Mouse (Mus musculus) liver, embryonic 15.5 days (tissue): ENCODE results near the gene Nid2. TPM values are rescaled to one million over a fixed set of nuclear protein-coding genes. Genes with fewer than 3 reads are reported as not detected.

ENCODE experiments used
- ATAC-seq: fragments of 200-750 bp; cut with Nextera tagmentation; 2 replicates; pipeline ENCODE4 v1.8.0; 2017; ENCODE audit warnings: moderate number of reproducible peaks, mild to moderate bottlenecking, moderate library complexity; ENCODE audit not compliant: insufficient read depth
- H3K27ac ChIP-seq: fragments of 300-500 bp; sonication (generic); replicated peaks from 2 replicates; pipeline ENCODE4 v1.5.1; 2015; ENCODE audit warnings: mild to moderate bottlenecking, inconsistent platforms
- H3K27me3 ChIP-seq: fragments of 300-500 bp; sonication (generic); 2 replicates; pipeline ENCODE4 v1.6.1; 2015; ENCODE audit warnings: mild to moderate bottlenecking, inconsistent platforms
- H3K36me3 ChIP-seq: fragments of 300-500 bp; sonication (generic); replicated peaks from 2 replicates; pipeline ENCODE4 v1.6.1; 2015; ENCODE audit warnings: moderate library complexity, mild to moderate bottlenecking, inconsistent platforms
- H3K4me1 ChIP-seq: fragments of 300-500 bp; sonication (generic); replicated peaks from 2 replicates; pipeline ENCODE4 v1.6.1; 2015; ENCODE audit warnings: inconsistent platforms
- H3K4me2 ChIP-seq: fragments of 300-500 bp; sonication (generic); 2 replicates; pipeline ENCODE4 v1.6.1; 2015; ENCODE audit warnings: moderate library complexity, mild to moderate bottlenecking, inconsistent platforms
- H3K4me3 ChIP-seq: fragments of 300-500 bp; sonication (generic); replicated peaks from 2 replicates; pipeline ENCODE4 v1.5.1; 2015; ENCODE audit warnings: mild to moderate bottlenecking, inconsistent platforms
- H3K9ac ChIP-seq: fragments of 300-500 bp; sonication (generic); 2 replicates; pipeline ENCODE4 v1.6.1; 2015; ENCODE audit warnings: moderate library complexity, mild to moderate bottlenecking, inconsistent platforms
- H3K9me3 ChIP-seq: fragments of 300-500 bp; sonication (generic); replicated peaks from 2 replicates; pipeline ENCODE4 v1.6.1; 2016; ENCODE audit warnings: inconsistent platforms
- WGBS: fragments of 180-500 bp; shearing (Covaris S2); methylation state at CpG from one replicate; pipeline ENCODE4 v1.1.7; 2015; ENCODE audit warnings: mixed read lengths; ENCODE audit not compliant: insufficient replicate concordance; 5-methylcytosine and 5-hydroxymethylcytosine counted together
- polyA plus RNA-seq: library from polyadenylated mRNA; unstranded; fragments of >200 nt; fragmentation: Nextera tagmentation; extraction: Ambion mirVana; gene quantifications from 2 replicates; pipeline ENCODE4 v1.2.1, GENCODE M21; 2015

Gene Nid2
- polyA plus RNA-seq, 1 experiment from 2014 or later, result 13.1 TPM

DNA sequence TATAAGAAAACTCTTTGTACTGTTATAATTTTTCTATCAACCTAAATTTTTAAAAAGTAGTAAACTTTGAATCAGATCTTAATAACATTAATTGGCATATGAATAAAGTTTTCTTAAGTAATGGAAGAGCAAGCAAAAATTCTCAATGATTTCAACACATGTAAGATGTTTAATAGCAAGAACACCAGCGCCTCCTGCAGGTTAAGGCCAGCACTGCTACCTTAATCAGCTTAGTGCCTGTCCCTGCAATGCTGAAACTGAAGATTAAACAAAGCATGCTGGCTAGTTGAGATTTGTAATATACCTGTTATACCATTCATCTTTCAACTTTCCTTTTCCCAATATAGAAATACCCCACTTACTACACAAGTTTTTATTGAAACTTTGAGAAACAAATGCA, 66.9 kb downstream of the Nid2 start:
- Histone ChIP-seq H3K9me3 (no peaks in the 10 kb centered on the region), H3K4me1 (peaks cover 5% of the 10 kb centered on the region), H3K4me2 (no peak overlapping the region), H3K36me3 (peaks cover 61% of the 10 kb centered on the region), H3K9ac (no peak overlapping the region), H3K27me3 (no peaks in the 10 kb centered on the region), H3K4me3 (no peak overlapping the region), H3K27ac (no peak overlapping the region)
- no peak for ATAC-seq
- 3% methylated on average over 1 of the region's 1 CpGs for WGBS

DNA sequence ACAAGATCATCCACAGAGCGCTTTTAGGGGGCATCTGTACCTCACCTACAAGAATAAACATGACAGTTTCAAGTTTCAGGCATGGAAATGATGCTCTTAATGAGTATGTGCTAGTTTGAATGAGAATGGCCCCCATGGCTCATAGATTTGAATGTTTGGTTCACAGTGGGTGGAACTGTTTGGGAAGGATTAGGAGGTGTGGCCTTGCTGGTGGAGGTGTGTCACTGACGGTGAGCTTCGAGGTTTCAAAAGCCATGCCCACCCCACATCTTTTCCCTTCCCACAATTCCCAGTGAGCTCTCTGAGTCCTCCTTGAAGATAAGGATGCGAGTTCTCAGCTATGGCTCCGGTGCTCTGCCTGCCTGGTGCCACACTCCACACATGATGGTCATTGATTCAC, 70.6 kb downstream of the Nid2 start:
- Histone ChIP-seq H3K27ac (no peak overlapping the region), H3K36me3 (peaks cover 30% of the 10 kb centered on the region), H3K9me3 (no peaks in the 10 kb centered on the region), H3K4me1 (peaks cover 15% of the 10 kb centered on the region), H3K4me3 (no peak overlapping the region), H3K9ac (no peak overlapping the region), H3K27me3 (no peaks in the 10 kb centered on the region), H3K4me2 (no peak overlapping the region)
- WGBS, result 85% methylated on average over 5 of the region's 5 CpGs
- ATAC-seq, result no peak

DNA sequence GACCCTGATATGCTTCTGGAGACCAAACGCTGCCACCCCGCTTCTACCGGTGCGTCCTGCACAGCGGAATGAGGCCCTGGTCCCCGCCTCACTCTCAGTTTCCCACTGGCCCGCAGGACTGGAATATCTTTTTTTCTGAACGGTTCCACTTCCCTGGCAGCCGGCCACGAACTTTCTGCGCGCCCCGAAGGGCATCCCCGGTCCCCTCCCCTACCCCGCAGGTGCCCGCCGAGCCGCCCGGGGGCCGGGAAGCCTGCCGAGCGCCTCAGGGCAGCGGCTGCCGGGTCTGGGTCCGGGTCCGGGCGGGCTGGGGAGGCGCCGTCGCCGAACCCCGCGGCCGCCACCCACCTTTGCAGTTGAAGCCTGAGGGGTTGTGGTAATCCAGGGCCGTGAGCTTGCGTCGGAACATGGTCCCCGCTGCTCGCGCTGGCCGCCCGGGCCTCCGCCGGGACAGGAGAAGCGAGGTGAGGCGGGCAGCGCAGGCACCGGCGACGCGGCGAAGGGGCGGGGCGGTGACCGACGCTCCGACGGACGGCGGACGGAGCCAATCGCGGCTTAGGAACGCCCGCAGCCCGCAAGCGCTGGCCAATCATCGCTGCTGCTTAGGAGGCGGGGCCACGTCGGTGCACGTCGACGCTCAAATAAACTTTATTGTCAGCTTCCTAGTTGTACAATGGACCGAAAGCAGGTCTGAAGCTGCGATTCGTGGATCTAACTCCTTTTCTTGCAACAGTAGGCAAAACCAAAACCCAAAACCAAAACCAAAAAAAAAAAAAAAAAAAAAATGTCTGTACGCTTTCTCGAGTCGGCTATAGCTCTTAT, 72.5 kb downstream of the Nid2 start, which contains the start of gene Rtraf:
TSS of gene Rtraf (minus strand) at position 504 of the 822 bp plus-strand sequence.
- no peaks in the 10 kb centered on the region for H3K27me3 ChIP-seq
- peak within 1 kb of the TSS; percentile 93 for H3K4me3 ChIP-seq
- H3K4me2 ChIP-seq, result peak within 1 kb of the TSS; percentile 84
- ATAC-seq, result peak; percentile 99
- peaks cover 22% of the 10 kb centered on the region for H3K36me3 ChIP-seq
- H3K27ac ChIP-seq, result peak within 1 kb of the TSS; percentile 72
- H3K4me1 ChIP-seq, result peaks cover 15% of the 10 kb centered on the region
- WGBS, result under 1% methylated on average over 80 of the region's 80 CpGs
- H3K9ac ChIP-seq, result peak within 1 kb of the TSS; percentile 88
- H3K9me3 ChIP-seq, result no peaks in the 10 kb centered on the region

DNA sequence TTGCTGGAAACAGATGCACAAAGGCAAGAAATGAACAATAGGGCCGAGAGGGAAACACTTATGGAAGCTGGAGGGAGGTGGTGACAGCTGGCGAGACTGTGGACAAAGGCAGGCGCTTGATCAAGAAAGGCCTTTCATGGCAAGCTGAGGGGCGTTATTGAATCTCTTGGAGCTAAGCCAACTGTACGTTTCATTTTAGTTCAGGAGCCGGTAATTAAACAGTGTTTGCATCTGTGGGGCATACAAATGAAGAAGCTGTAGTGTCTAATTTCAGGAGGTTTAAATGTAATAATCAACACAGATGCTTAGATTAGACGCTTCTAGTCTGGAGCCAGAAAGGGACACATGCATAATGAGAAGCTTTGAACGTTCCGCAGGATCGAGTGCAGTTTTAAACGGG, 74.4 kb downstream of the Nid2 start:
- no peak overlapping the region for H3K4me3 ChIP-seq
- H3K4me1 ChIP-seq, result peaks cover 15% of the 10 kb centered on the region
- no peak for ATAC-seq
- no peak overlapping the region for H3K4me2 ChIP-seq
- H3K9ac ChIP-seq, result no peak overlapping the region
- peaks cover 12% of the 10 kb centered on the region for H3K36me3 ChIP-seq
- no peaks in the 10 kb centered on the region for H3K27me3 ChIP-seq
- H3K9me3 ChIP-seq, result no peaks in the 10 kb centered on the region
- no peak overlapping the region for H3K27ac ChIP-seq
- WGBS, result 74% methylated on average over 11 of the region's 11 CpGs

GRCm38 (mm10) chr14:19836289-19836688, 85.2 kb downstream of the Nid2 start:
- Histone ChIP-seq H3K27ac (no peak overlapping the region), H3K4me3 (no peak overlapping the region), H3K9ac (no peak overlapping the region), H3K4me1 (0 out of 2 replicates have a peak, but pooled peaks cover 2% of the 10 kb centered on the region), H3K4me2 (no peak overlapping the region), H3K9me3 (no peaks in the 10 kb centered on the region), H3K27me3 (no peaks in the 10 kb centered on the region; the same call in 1 of the 2 replicates), H3K36me3 (no peaks in the 10 kb centered on the region)
- no peak for ATAC-seq
- WGBS, result 55% methylated on average over 3 of the region's 3 CpGs

GRCm38 (mm10) chr14:19839600-19840332, 88.7 kb downstream of the Nid2 start:
- no peaks in the 10 kb centered on the region for H3K36me3 ChIP-seq
- 23% methylated on average over 15 of the region's 15 CpGs for WGBS
- 0 out of 2 replicates have a peak, but pooled peaks cover 2% of the 10 kb centered on the region for H3K4me1 ChIP-seq
- H3K27ac ChIP-seq, result no peak overlapping the region
- peak overlapping the region; percentile 30; the same call in 1 of the 2 replicates for H3K9ac ChIP-seq
- H3K4me2 ChIP-seq, result peak overlapping the region; percentile 48
- peak overlapping the region; percentile 32 for H3K4me3 ChIP-seq
- no peaks in the 10 kb centered on the region for H3K27me3 ChIP-seq
- no peak for ATAC-seq
- no peaks in the 10 kb centered on the region for H3K9me3 ChIP-seq

DNA sequence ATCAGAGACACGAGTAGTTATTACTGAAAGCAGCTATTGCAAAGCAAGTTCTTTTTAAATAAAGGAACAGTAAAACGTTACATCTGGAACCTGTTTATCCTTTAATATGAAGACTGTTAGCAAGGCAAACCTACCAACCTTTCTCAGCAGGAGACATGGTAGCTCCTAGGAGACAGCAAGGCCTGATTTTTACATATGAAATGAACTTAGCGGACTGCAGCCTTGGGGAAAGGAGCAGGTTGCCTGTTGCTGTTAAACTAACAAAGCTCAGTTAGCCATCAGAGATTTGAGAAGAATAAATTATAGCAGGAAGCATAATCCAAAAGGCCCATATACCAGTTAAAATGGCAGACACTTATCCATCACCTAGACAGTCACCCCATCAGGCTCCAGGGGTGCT, 102.4 kb downstream of the Nid2 start:
- no peak overlapping the region for H3K9ac ChIP-seq
- H3K4me1 ChIP-seq, result no peaks in the 10 kb centered on the region
- WGBS, result 55% methylated on average over 3 of the region's 3 CpGs
- no peaks in the 10 kb centered on the region for H3K27me3 ChIP-seq
- H3K27ac ChIP-seq, result no peak overlapping the region
- H3K4me2 ChIP-seq, result no peak overlapping the region
- H3K4me3 ChIP-seq, result no peak overlapping the region
- no peaks in the 10 kb centered on the region for H3K9me3 ChIP-seq
- ATAC-seq, result no peak
- H3K36me3 ChIP-seq, result no peaks in the 10 kb centered on the region

DNA sequence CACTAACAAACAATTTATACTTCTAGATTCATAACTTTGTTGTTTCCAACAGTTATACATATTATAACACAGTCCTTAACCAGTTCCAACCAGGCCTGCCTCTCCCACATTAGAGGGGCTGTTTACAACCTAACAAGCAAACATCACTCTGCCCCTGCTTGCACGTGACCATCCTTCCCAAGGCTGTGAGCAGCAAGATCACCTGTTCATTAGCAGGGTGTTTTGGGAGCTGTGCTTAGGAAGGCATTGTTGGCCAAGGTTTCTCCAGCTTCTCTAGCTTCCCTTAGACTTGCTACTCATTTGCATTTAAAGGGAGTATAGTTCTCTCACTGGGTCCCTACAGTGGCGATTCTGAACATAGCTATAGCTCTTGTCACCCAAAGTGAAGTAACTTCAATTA, 107.2 kb downstream of the Nid2 start:
- Histone ChIP-seq H3K27ac (no peak overlapping the region), H3K9me3 (no peaks in the 10 kb centered on the region), H3K4me1 (no peaks in the 10 kb centered on the region), H3K9ac (no peak overlapping the region), H3K27me3 (no peaks in the 10 kb centered on the region), H3K4me2 (no peak overlapping the region), H3K4me3 (no peak overlapping the region), H3K36me3 (no peaks in the 10 kb centered on the region)
- 59% methylated on average over 2 of the region's 2 CpGs for WGBS
- no peak for ATAC-seq

DNA sequence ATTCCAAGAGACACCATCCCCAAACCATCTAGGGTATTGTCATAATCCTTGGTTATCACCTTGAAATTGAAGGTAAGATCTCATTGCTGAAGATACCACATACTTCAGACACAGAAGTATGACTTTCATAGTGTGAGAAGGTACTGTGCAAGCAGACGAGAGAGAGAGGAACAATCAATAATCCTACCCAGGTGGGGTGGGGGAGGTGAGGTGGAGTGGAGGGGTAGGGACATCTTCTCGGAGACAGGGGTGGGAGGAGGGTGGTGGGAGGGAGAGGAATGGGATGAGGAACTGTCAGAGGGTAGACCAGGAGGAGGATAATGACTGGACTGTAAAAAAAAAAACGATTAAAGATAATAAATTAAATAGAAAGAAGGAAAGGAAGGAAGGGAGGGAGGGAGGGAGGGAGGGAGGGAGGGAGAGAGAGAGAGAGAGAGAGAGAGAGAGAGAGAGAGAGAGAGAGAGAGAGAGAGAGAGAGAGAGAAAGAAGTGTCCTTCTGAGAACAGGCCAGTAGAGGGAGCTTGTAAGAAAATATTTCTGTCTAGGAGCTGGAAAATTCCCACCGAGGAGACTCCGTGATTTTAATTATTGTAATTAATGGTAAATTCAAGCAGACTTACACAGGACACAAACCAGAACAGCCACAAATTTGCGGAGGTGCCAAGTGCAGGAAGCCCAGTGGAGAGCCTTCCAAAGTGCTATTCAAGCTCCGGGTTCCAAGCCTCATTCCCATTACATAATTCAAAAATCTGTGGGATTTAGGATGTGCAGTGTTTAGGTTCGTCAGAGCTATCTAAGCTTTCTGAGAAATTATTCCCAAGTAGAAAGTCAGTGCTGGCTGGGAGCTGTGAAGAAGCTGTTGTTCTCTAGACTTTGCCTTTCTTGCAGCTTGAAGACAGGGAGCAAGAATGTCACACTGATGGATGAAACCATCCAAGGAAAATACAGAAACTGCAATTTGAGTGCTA, 108.0 kb downstream of the Nid2 start:
- no peak overlapping the region for H3K9ac ChIP-seq
- no peaks in the 10 kb centered on the region for H3K4me1 ChIP-seq
- 44% methylated on average over 8 of the region's 8 CpGs for WGBS
- no peak overlapping the region for H3K4me2 ChIP-seq
- H3K27ac ChIP-seq, result no peak overlapping the region
- no peak overlapping the region for H3K4me3 ChIP-seq
- H3K9me3 ChIP-seq, result no peaks in the 10 kb centered on the region
- no peaks in the 10 kb centered on the region for H3K27me3 ChIP-seq
- no peak for ATAC-seq
- H3K36me3 ChIP-seq, result no peaks in the 10 kb centered on the region

DNA sequence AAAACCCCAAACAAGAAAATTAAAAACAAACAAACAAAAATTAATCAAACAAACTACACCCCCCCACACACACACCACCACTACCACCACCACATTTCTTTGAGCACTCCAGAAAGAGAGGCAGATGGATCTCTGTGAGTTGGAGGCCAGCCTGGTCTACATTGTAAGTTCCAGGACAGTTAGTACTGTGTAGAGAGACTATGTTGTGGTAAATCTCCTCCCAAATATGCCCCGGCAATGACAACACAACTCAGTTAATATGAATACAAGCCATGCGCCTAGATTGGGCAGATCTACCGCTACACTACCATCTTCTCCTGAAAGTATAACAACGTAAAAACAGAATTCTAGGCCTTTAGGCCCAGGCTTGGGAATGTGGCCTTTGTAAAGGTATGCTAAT, 109.2 kb downstream of the Nid2 start:
- H3K9ac ChIP-seq, result no peak overlapping the region
- no peaks in the 10 kb centered on the region for H3K4me1 ChIP-seq
- no peak overlapping the region for H3K27ac ChIP-seq
- no peaks in the 10 kb centered on the region for H3K9me3 ChIP-seq
- H3K4me3 ChIP-seq, result no peak overlapping the region
- 79% methylated on average over 4 of the region's 4 CpGs for WGBS
- no peaks in the 10 kb centered on the region for H3K36me3 ChIP-seq
- ATAC-seq, result no peak
- H3K27me3 ChIP-seq, result no peaks in the 10 kb centered on the region
- no peak overlapping the region for H3K4me2 ChIP-seq
